Mouse (Mus musculus): ENCODE data around the gene Snrpb. TPM values are rescaled to one million over a fixed set of nuclear protein-coding genes. Genes with fewer than 3 reads are reported as not detected.

Gene Snrpb
- 372 and 422 TPM in 2 replicates for polyA plus RNA-seq (2012; rRNA removed)

GRCm38 (mm10) chr2:130178706-130179506, at the start of gene Snrpb:
Snrpb (minus strand) TSS chr2:130179403.

GRCm38 (mm10) chr2:130194894-130195293, 15.7 kb upstream of the Snrpb start, which contains the start of gene Tmc2:
Tmc2 (plus strand) TSS chr2:130195194.

Other genes with a start within 250 kb of the Snrpb start
- 0.11 and 0.22 TPM in 2 replicates for gene Tgm3, start 167.1 kb downstream of the Snrpb start, polyA plus RNA-seq (2012; rRNA removed)
- gene Tgm6, start 67.0 kb downstream of the Snrpb start, polyA plus RNA-seq (2012; rRNA removed): not detected in 2 replicates
- 0.02 and 0.04 TPM in 2 replicates for gene Tmc2, start 15.8 kb upstream of the Snrpb start, polyA plus RNA-seq (2012; rRNA removed)
- gene Nop56, start 95.0 kb upstream of the Snrpb start, polyA plus RNA-seq (2012; rRNA removed): 392 and 588 TPM in 2 replicates
- gene Idh3b, start 105.1 kb upstream of the Snrpb start, polyA plus RNA-seq (2012; rRNA removed): 138 and 176 TPM in 2 replicates
- gene Ebf4, start 115.8 kb upstream of the Snrpb start, polyA plus RNA-seq (2012; rRNA removed): 8.2 and 10.5 TPM in 2 replicates
- gene Cpxm1, start 218.2 kb upstream of the Snrpb start, polyA plus RNA-seq (2012; rRNA removed): 28.9 and 44.3 TPM in 2 replicates
- not detected in 2 replicates for gene Gm28372, start 225.8 kb upstream of the Snrpb start, polyA plus RNA-seq (2012; rRNA removed)
- not detected in 2 replicates for gene 1700020A23Rik, start 225.9 kb upstream of the Snrpb start, polyA plus RNA-seq (2012; rRNA removed)
- not detected in 2 replicates for gene Tmem239, start 227.1 kb upstream of the Snrpb start, polyA plus RNA-seq (2012; rRNA removed)
- 131 and 175 TPM in 2 replicates for gene Vps16, start 244.9 kb upstream of the Snrpb start, polyA plus RNA-seq (2012; rRNA removed)
- gene Pced1a, start 245.3 kb upstream of the Snrpb start, polyA plus RNA-seq (2012; rRNA removed): 26.3 and 33.4 TPM in 2 replicates

All from central nervous system, embryonic 11.5 days (tissue).